Mouse (Mus musculus): Measurements from ENCODE around the gene Hprt. TPM values are rescaled to one million over a fixed set of nuclear protein-coding genes. Genes with fewer than 3 reads are reported as not detected.
"Not testable (repeated sequence)": the region's sequence is repeated elsewhere in the genome, so short reads cannot be mapped to it uniquely, and the experiment has no call there.

Hprt gene
- 107 and 111 TPM in 2 replicates for polyA plus RNA-seq (2015; fragmentation: Nextera tagmentation; extraction: Ambion mirVana)

- Histone ChIP-seq H3K9me3 (no peaks in the 10 kb centered on the region), H3K27me3 (no peaks in the 10 kb centered on the region), H3K36me3 (no peaks in the 10 kb centered on the region), H3K4me1 (replicated peaks) (peaks cover 13% of the 10 kb centered on the region), H3K9ac (peak within 1 kb of the TSS; percentile 79), H3K27ac (replicated peaks) (peak within 1 kb of the TSS; percentile 92), H3K4me2 (peak within 1 kb of the TSS; percentile 55), H3K4me3 (peak within 1 kb of the TSS; percentile 65)
- WGBS, result 18% methylated on average over 55 of the region's 72 CpGs
- ATAC-seq (ENCODE audit: low read depth), result peak; percentile 98
These were observed at the start of gene Hprt for GRCm38 (mm10) chrX:52987905-52988783. TSS of gene Hprt (plus strand) at chrX:52988137.

- no peaks in the 10 kb centered on the region for H3K4me1 ChIP-seq (replicated peaks)
- H3K36me3 ChIP-seq, result peaks cover 42% of the 10 kb centered on the region
- no peak overlapping the region for H3K27ac ChIP-seq (replicated peaks)
- no peak overlapping the region for H3K4me3 ChIP-seq
- WGBS, result 91% methylated on average over 5 of the region's 5 CpGs
- no peaks in the 10 kb centered on the region for H3K27me3 ChIP-seq
- no peak for ATAC-seq (ENCODE audit: low read depth)
- no peak overlapping the region for H3K4me2 ChIP-seq
- H3K9ac ChIP-seq, result no peak overlapping the region
- H3K9me3 ChIP-seq, result no peaks in the 10 kb centered on the region
These were observed 42.4 kb upstream of the Hprt start for GRCm38 (mm10) chrX:52945509-52945908.

GRCm38 (mm10) chrX:52949713-52950112 lies 38.2 kb upstream of the Hprt start:
- Histone ChIP-seq H3K27me3 (no peaks in the 10 kb centered on the region), H3K36me3 (peaks cover 46% of the 10 kb centered on the region), H3K4me2 (no peak overlapping the region), H3K4me1 (replicated peaks) (no peaks in the 10 kb centered on the region), H3K27ac (replicated peaks) (no peak overlapping the region), H3K4me3 (no peak overlapping the region), H3K9ac (no peak overlapping the region), H3K9me3 (no peaks in the 10 kb centered on the region)
- 80% methylated on average over 2 of the region's 2 CpGs for WGBS
- ATAC-seq (ENCODE audit: low read depth), result no peak

- WGBS, result 92% methylated on average over 4 of the region's 4 CpGs
- Histone ChIP-seq H3K4me1 (replicated peaks) (no peaks in the 10 kb centered on the region), H3K9me3 (no peaks in the 10 kb centered on the region), H3K9ac (no peak overlapping the region), H3K36me3 (peaks cover 9% of the 10 kb centered on the region), H3K4me3 (no peak overlapping the region), H3K27ac (replicated peaks) (no peak overlapping the region), H3K27me3 (no peaks in the 10 kb centered on the region), H3K4me2 (no peak overlapping the region)
- ATAC-seq (ENCODE audit: low read depth), result no peak
These were observed 31.0 kb upstream of the Hprt start for GRCm38 (mm10) chrX:52956942-52957341.

- H3K4me2 ChIP-seq, result no peak overlapping the region
- no peak overlapping the region for H3K27ac ChIP-seq (replicated peaks)
- H3K4me1 ChIP-seq (replicated peaks), result no peaks in the 10 kb centered on the region
- H3K9me3 ChIP-seq, result no peaks in the 10 kb centered on the region
- no peaks in the 10 kb centered on the region for H3K36me3 ChIP-seq
- no peaks in the 10 kb centered on the region for H3K27me3 ChIP-seq
- 52% methylated on average over 5 of the region's 5 CpGs for WGBS
- no peak overlapping the region for H3K9ac ChIP-seq
- H3K4me3 ChIP-seq, result no peak overlapping the region
- no peak for ATAC-seq (ENCODE audit: low read depth)
These were observed 26.3 kb upstream of the Hprt start for GRCm38 (mm10) chrX:52961559-52962110.

GRCm38 (mm10) chrX:52965149-52965548 lies 22.8 kb upstream of the Hprt start:
- Histone ChIP-seq H3K27ac (replicated peaks) (no peak overlapping the region), H3K36me3 (no peaks in the 10 kb centered on the region), H3K9ac (no peak overlapping the region), H3K4me2 (no peak overlapping the region), H3K9me3 (no peaks in the 10 kb centered on the region), H3K27me3 (no peaks in the 10 kb centered on the region), H3K4me3 (no peak overlapping the region), H3K4me1 (replicated peaks) (no peaks in the 10 kb centered on the region)
- 94% methylated on average over 2 of the region's 2 CpGs for WGBS
- ATAC-seq (ENCODE audit: low read depth), result no peak

- no peak for ATAC-seq (ENCODE audit: low read depth)
- H3K27ac ChIP-seq (replicated peaks), result no peak overlapping the region
- H3K4me2 ChIP-seq, result no peak overlapping the region
- H3K4me3 ChIP-seq, result no peak overlapping the region
- H3K9me3 ChIP-seq, result no peaks in the 10 kb centered on the region
- no peaks in the 10 kb centered on the region for H3K4me1 ChIP-seq (replicated peaks)
- H3K27me3 ChIP-seq, result no peaks in the 10 kb centered on the region
- H3K9ac ChIP-seq, result no peak overlapping the region
- WGBS, result 73% methylated on average over 3 of the region's 3 CpGs
- H3K36me3 ChIP-seq, result no peaks in the 10 kb centered on the region
These were observed 16.5 kb upstream of the Hprt start for GRCm38 (mm10) chrX:52971211-52972006.

- no peaks in the 10 kb centered on the region for H3K4me1 ChIP-seq (replicated peaks)
- no peak for ATAC-seq (ENCODE audit: low read depth)
These were observed 15.8 kb upstream of the Hprt start for GRCm38 (mm10) chrX:52972129-52972528.

GRCm38 (mm10) chrX:52972680-52973079 lies 15.3 kb upstream of the Hprt start:
- H3K9me3 ChIP-seq, result no peaks in the 10 kb centered on the region
- H3K9ac ChIP-seq, result no peak overlapping the region
- no peaks in the 10 kb centered on the region for H3K36me3 ChIP-seq
- H3K27ac ChIP-seq (replicated peaks), result no peak overlapping the region
- H3K27me3 ChIP-seq, result no peaks in the 10 kb centered on the region
- 100% methylated on average over 1 of the region's 1 CpGs for WGBS
- no peak overlapping the region for H3K4me2 ChIP-seq
- no peaks in the 10 kb centered on the region for H3K4me1 ChIP-seq (replicated peaks)
- no peak for ATAC-seq (ENCODE audit: low read depth)
- H3K4me3 ChIP-seq, result no peak overlapping the region

More at GRCm38 (mm10) chrX:52972129-52972528, 15.8 kb upstream of the Hprt start:
- Histone ChIP-seq H3K9me3 (no peaks in the 10 kb centered on the region), H3K9ac (no peak overlapping the region), H3K27ac (replicated peaks) (no peak overlapping the region), H3K4me2 (no peak overlapping the region), H3K27me3 (no peaks in the 10 kb centered on the region), H3K36me3 (no peaks in the 10 kb centered on the region), H3K4me3 (no peak overlapping the region)
- WGBS, result 65% methylated on average over 1 of the region's 1 CpGs

GRCm38 (mm10) chrX:52978576-52978975 lies 9.4 kb upstream of the Hprt start:
- no peak overlapping the region for H3K4me3 ChIP-seq
- no peaks in the 10 kb centered on the region for H3K9me3 ChIP-seq
- H3K27ac ChIP-seq (replicated peaks), result no peak overlapping the region
- no peak for ATAC-seq (ENCODE audit: low read depth)
- no peak overlapping the region for H3K9ac ChIP-seq
- no peak overlapping the region for H3K4me2 ChIP-seq
- H3K4me1 ChIP-seq (replicated peaks), result no peaks in the 10 kb centered on the region
- no peaks in the 10 kb centered on the region for H3K27me3 ChIP-seq
- no peaks in the 10 kb centered on the region for H3K36me3 ChIP-seq
- WGBS, result 74% methylated on average over 1 of the region's 1 CpGs

- no peaks in the 10 kb centered on the region for H3K27me3 ChIP-seq
These were observed 6.6 kb upstream of the Hprt start for GRCm38 (mm10) chrX:52981378-52981777.

GRCm38 (mm10) chrX:52994726-52995125 lies 6.8 kb downstream of the Hprt start:
- H3K9me3 ChIP-seq; H3K9ac ChIP-seq; H3K27ac ChIP-seq (replicated peaks); H3K27me3 ChIP-seq; H3K4me1 ChIP-seq (replicated peaks); H3K4me3 ChIP-seq; H3K4me2 ChIP-seq; H3K36me3 ChIP-seq; ATAC-seq (ENCODE audit: low read depth): not testable (repeated sequence)
- WGBS, result 83% methylated on average over 5 of the region's 5 CpGs

More at GRCm38 (mm10) chrX:52981378-52981777, 6.6 kb upstream of the Hprt start:
- Histone ChIP-seq H3K9ac (no peak overlapping the region), H3K36me3 (no peaks in the 10 kb centered on the region), H3K4me3 (no peak overlapping the region), H3K4me2 (no peak overlapping the region), H3K4me1 (replicated peaks) (no peaks in the 10 kb centered on the region), H3K27ac (replicated peaks) (no peak overlapping the region), H3K9me3 (no peaks in the 10 kb centered on the region)
- ATAC-seq (ENCODE audit: low read depth), result no peak
- WGBS, result 75% methylated on average over 3 of the region's 3 CpGs

Measured in neural tube, embryonic 13.5 days (tissue).